Mouse (Mus musculus) liver, postnatal 0 days (tissue): Measurements from ENCODE around the gene Pold1.

ENCODE experiments used
- CTCF ChIP-seq: sonication (generic); IDR thresholded peaks from 2 replicates; pipeline ENCODE4 v1.5.1; 2016; ENCODE audit warnings: antibody characterized with exemption, low read depth
- EP300 ChIP-seq: IDR thresholded peaks from 2 replicates; pipeline ENCODE4 v1.6.1; 2016; ENCODE audit warnings: antibody characterized with exemption, low read depth, mild to moderate bottlenecking

DNA sequence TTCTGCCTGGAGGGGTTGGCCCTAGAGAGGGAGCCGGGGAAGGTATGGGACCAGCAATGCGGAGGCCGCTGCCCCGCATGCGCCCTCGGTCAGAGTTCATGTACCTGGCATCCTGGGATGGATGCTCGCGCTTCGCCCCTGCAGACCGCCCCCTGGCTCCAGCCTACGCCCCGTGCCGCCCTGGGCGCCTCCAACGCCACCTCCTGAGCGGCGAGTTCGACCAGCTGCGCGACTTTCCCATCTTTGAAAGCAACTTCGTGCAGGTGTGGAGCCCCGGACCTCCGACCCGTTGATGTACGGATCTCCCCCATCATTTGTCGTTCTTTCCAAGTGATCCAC lies 51.9 kb downstream of the Pold1 start:
- TF ChIP-seq EP300 (no peak), CTCF (peak; percentile 46)
